Mouse (Mus musculus) kidney, adult 18-20 months (tissue): ENCODE measurements at regions not wholly inside any gene's neighbourhood (a gene's known extent, or its start where the extent isn't known, plus 50 kb on each side); places are given as distances from the start of the nearest gene placed in this dataset.

Experiments used
- DNase-seq: peaks from one replicate; pipeline ENCODE4 v3.0.0; 2021

DNA sequence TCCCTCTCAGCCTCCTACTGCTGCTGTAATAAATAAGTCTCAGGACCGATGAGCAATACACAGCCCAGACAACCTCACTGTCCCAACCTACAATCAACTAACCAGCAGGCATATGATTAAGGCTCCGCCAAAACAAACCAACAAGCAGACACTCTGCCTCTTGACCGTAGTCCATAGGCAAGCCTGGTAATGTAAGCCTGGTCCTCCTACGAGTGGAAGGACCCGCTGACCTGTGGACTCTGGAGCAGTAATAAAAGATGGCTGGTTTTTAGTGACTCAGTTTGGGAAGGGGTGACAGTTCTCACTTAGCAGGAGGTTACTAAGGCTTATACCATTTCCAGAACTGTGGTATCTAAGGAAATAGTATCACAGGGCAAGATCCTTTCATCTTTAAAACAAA, 53.4 kb downstream of the Gm47996 start:
- DNase-seq, result no peak

DNA sequence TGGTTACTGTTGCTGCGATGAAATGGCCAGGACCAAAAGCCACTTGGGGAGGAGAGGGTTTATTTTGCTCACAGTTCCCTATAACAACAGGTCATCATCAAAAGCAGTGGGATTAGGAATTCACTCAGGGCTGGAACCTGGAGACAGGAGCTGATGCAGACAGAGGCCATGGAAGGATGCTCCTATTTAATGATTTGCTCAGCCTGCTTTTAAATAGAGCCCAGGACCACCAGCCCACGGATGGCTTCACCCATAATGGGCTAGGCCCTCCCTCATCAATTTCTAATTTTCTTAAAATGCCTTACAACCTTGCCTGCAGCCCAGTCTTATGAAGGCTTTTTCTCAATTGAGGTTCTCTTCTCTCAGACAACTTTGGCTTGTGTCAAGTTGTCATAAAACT, 53.9 kb downstream of the Gm47996 start:
- no peak for DNase-seq

DNA sequence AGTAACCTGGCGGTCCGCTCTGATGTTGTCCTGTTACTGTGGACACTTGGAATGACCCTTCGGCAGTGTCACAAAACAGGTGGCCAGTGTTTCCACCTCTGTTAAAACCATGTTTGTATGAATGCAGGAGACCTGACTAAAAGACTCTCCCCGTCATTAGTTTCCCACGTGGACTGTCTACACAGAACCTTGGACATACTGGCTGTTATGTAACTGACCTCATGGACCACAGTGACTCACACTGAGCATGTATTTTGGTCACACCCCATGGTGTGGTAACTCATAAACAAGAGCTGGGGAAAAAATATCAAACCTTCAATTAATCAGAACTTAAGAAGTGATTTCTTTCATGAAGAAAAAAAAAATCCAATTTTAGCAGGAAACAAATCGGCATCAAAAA, 54.9 kb downstream of the Gm47996 start:
- DNase-seq, result peak; percentile 19

DNA sequence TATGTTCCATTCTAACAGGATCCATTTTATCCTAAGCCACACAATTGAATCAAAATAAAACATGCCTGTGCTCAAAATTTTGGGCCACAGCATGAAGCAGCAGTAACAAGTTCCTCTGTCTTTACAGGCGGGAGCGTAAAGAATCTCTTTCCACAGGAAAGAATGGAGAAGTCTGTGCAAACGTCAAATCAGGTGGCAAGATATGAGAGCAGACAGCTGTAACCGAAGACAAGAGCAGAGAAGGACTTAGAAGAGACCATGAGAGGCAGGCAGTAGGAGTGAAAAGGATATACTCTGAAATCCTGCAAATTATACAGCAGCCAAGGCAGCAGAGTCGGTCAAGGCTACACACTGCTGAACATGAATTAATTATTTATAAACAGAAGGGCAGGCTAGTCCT, 55.7 kb downstream of the Gm47996 start:
- no peak for DNase-seq

DNA sequence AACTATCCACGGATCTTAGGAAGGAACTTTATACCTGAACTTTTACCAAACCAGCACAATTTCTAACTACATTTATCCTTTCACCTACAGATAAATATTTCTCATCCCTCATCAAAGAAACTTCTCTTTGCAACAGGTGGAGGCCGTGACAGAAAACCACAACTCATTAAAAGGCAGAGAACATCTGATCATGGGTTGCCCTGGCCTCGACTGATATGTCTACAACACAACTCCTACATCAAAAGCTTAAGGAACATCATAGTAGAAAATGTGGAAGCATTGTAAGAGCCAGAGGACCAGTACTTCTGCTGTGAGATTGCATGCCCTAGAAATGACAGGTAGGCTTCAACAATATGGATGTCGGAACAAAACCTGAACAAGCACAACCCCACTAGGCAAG, 56.8 kb downstream of the Gm47996 start:
- no peak for DNase-seq

DNA sequence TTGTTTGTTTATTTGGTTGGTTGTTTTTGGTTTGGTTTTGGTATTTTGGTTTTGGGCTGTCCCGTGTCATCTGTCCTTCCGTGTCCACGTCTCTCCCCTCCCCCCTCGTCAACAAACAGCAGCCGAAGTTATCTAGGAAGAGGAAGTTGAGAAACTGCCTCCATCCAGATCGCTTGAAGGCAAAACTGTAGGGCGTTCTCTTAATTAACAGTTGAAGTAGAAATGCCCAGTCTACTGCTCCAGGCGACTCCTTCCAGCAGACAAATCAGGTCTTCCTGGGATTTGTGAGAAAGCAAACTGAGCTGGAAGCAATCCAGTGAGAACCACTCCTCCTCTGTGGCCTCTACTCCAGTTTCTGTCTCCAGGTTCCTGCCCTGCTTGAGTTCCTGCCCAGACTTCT, 60.8 kb downstream of the Gm47996 start:
- no peak for DNase-seq

DNA sequence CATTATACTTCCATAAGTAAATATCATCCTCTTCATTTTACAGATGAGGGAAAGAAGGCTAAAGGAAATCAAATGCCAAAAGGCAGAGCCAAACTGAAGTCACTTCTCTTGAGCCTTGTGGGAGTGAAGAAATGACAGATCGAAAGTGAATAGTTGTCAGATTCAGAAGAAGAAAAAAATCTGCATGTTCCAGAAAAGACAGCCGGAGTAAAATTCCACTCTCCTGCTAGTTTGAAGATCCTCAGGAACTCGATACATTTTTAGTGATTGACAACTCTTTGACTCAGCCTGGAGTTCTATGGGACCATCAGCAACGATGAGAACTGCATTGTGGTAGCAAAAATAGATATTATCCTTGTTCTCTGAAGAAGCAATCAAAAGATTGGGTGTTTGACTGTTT, 64.4 kb downstream of the Gm47996 start:
- DNase-seq, result no peak

DNA sequence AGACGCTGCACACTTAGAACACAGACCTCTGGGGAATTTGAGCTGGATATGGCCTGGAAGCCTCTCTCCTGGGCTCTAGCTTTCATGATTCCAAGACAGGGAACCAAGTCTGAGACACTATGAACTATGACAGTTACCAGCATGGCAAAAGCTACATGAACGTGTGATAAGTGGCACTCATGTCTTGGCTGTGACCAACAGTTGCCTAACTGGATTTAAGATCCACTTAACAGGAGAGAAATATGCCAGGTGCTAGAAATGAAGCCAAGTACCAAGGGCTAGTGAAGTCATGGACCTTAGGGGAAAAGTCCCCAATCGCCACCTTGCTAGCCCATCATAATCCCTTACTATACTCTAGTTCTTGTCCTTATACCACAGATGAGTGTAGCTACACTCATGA, 65.7 kb downstream of the Gm47996 start:
- DNase-seq, result no peak

DNA sequence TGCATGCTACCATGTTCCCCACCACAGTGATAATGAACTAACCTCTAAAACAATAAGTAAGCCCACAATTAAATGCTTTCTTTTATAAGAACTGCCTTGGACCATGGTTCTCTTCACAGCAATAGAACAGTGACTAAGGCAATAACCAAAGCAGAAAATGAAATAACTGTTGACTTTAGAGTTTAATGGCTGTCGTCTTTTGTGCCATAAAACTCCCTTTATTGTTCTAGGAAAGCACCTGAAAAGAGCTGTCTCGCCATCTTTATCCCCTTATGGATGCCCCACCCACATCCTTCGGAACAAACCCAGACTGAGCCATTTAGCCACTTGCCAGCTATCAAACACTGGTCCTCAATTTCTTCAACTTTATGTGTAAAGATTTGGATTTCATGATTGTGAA, 64.3 kb upstream of the Ivns1abp start:
- no peak for DNase-seq

DNA sequence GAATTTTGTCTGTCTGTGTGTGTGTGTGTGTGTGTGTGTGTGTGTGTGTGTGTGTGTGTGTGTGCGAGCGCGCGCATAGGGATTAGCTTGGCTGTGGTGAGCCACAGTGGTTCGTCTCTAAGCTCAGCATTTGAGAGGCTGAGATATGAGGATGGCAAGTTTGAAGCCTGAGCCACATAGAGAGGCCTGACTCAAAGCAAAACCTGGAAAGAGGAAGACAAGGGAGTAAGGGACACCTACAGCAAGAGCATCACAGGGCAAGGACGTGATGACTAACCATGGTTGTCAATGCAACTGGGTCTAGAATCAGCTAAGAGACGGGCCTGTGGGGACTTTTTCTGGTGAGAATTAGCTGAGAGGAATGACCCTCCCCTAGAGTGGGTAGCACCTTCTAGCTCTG, 59.2 kb upstream of the Ivns1abp start:
- DNase-seq, result no peak

DNA sequence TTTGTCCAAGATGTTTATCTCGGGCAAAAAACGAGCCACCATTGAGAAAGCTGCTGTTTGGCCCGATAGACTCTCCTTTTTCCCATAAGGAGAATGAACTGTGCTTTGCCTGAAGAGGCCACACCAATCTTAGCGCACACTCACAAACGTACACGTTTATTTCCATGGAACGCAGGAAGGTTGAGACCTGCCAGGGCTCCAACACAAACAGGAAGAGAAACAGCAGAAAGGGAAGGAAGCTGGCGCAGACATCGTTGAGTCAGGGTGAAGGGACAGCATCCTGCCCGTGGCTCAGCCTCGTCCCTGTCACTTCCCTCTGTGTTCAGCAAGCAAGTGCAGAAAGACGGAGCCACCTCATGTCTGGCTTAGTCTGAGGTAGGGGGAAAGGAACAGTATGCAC, 56.8 kb upstream of the Ivns1abp start:
- DNase-seq, result peak; percentile 35

DNA sequence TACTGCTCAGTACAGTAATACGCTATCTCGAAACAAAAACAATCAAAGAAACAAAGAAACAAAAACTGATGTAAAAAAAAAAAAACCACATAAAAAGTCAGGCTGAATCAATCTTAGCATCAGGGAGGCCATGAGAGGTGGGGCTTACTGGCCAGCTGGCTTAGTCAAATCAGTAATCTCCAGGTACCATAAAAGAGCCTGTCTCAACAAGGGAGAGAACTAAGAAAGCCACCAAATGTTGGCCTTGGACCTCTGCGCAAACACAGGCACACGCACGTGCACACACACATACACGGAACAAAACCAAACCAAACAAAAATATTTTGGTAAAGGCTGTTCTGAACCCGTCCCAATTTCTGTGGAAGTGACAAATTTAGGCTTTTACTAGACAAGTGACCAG, 55.2 kb upstream of the Ivns1abp start:
- no peak for DNase-seq

DNA sequence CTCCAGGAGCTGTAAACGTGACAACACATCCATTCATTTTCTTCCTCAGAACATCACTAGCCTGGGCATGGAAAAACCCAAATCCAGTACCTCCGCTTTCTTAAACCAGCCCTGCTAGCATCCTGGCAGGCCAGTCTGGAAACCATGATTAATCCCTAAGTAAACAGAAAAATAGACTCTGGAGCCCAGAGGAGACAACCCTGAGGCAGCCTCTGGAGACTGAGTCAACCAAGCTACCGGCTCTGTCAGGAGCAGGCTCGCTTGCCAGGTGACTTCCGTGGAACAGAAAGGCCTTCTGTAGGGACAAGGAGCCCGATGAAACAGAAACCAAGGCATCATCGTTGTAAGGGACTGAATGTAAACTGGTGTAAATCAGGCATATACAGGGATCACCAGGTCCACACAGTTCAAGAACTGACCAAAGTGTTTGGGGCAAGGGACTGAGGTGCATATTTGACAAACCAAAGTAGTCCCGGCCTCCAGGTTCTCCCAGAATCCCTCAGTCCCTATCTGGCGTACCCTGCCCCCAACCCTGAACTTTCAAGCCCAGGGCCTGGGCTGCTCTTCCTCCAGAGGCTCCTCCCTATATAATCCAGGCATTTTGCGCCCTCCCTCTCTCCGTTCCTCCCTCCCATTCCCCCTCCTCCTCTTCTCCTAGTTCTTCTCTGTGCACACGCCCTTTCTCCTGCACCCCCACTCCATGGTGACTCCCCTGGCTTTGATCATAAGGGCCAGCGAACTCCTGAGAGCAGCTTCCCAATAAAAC, 54.6 kb upstream of the Ivns1abp start:
- no peak for DNase-seq

DNA sequence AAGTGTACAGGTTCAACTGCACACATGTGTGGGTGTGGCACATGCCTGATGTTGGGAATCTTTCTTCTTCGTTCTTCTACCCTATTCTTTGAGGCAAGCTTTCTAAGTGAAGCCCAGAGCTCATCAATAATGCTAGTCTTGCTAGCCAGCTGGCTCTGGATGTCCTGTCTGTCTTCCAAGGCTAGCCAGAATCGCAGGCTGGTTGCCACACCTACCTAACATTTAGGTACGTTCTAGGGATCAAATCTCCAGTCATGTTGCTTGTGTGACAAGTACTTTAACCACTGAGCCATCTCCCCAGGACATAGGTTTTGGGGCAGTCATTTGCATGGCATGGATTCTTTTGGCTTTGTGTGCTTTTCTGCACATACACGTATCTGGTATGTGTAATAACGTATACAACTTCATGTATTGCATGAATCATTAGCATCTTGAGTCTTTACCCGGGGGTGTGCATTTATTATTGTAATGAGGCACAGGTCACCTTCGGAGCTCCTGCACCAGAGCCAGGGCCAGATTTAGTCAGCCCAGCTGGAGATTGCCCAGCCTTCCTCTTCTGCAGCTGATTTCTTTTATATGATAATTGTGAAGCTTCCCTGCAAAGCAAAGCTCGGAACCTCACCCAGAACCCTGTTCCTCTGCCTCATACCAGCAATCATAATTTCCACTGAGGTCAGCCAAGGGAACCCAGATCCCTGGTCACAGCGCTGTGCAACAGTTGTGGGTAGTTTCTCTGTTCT, 50.8 kb upstream of the Ivns1abp start:
- no peak for DNase-seq
